Mouse (Mus musculus) erythroblast, embryonic 14.5 days (primary cell): ENCODE results near the gene Ttll3.

ENCODE experiments used
- GATA1 ChIP-seq: IDR thresholded peaks from 2 replicates; pipeline ENCODE4 v1.6.1; 2012; ENCODE audit warnings: low read length, inconsistent platforms, mixed read lengths
- TAL1 ChIP-seq: IDR thresholded peaks from 3 replicates; pipeline ENCODE4 v1.6.1; 2012; ENCODE audit warnings: low read length, inconsistent platforms, mixed read lengths

DNA sequence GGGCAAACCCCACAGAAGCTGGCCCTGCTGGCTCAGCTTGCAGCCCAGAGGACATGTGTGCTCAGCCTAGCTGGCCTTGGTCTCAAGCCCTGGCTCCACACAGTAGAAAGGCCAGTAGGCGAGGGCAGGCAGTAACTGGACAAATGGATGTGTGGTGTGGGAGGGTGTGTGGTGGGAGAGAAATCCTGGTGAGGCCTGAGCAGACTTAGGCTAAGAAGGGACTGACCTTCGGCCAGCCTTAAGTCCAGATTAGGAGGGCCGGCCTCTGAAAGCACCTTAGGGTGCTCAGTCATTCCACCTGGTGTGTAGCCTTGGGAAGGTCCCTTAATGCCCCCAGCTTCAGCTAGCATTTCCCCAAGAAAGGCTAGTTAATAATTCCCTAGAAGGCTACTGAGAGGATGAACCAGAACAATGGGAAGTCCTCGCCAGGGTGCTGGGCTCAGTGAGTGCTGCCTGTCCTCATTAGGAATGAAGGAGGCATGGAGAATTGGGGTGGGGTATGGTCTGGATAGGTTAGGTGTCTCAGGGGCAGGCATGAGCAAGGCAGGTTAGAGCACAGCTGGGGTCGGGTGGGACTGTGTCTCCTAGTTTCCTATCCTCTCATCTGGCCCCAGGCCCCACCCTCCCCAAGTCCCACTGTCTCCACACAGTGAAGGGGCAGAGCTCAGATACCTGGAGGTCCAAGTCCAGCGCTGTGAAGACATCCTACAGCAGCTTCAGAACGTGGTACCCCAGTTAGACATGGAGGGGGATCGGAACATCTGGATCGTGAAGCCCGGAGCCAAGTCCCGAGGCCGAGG is 15.8 kb downstream of the Ttll3 start:
- TF ChIP-seq TAL1 (no peak), GATA1 (no peak)
